Mouse (Mus musculus) 3T3-L1 (cell line): ENCODE results near the gene Gm16513.
"Not testable (repeated sequence)": the region's sequence is repeated elsewhere in the genome, so short reads cannot be mapped to it uniquely, and the experiment has no call there.

Experiments
- DNase-seq: peaks from one replicate; pipeline ENCODE4 v3.0.0-alpha.2; 2015; ENCODE audit warnings: low read depth, low spot score

The Gm16513 gene

DNA sequence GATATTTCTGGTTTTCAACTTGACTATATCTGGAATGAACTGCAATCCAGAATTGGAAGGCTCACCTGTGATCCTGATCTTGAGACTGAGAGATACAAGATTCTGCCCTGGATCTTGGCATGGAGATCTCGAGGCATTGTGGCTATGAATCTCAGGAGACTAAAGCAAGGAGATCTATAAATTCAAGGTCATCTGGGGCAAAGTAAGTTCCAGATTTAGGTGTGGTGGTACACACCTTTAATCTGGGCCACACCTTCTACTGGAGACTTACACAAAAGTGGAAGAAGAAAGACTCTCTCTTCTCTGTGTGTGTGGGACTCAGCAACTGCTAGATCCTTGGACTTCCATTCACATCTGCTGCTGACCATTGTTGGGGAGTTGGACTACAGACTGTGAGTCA is at the start of gene Gm16513:
Gene Gm16513, plus strand, starts transcription at position 301 of the 400 bp plus-strand sequence.
- not testable (repeated sequence) for DNase-seq
